Mouse (Mus musculus) bone marrow macrophage, adult 2 months (primary cell): Measurements from ENCODE around the gene Cdh6. TPM values are rescaled to one million over a fixed set of nuclear protein-coding genes. Genes with fewer than 3 reads are reported as not detected.

Experiments
- H3K27ac ChIP-seq: 2 replicates; pipeline ENCODE4 v1.5.1; 2012; ENCODE audit warnings: low read depth, low read length; ENCODE audit not compliant: insufficient read depth
- H3K4me1 ChIP-seq: 2 replicates; pipeline ENCODE4 v1.6.1; 2012; ENCODE audit warnings: low read length; ENCODE audit not compliant: control insufficient read depth, insufficient read depth
- H3K4me3 ChIP-seq: 2 replicates; pipeline ENCODE4 v1.5.1; 2012; ENCODE audit warnings: mild to moderate bottlenecking, low read length, moderate library complexity; ENCODE audit not compliant: insufficient read depth
- CTCF ChIP-seq: IDR thresholded peaks from 2 replicates; pipeline ENCODE4 v1.5.1; 2012; ENCODE audit warnings: low read depth, mild to moderate bottlenecking, low read length, moderate library complexity
- POLR2A ChIP-seq: IDR thresholded peaks from 2 replicates; pipeline ENCODE4 v1.6.1; 2012; ENCODE audit warnings: mild to moderate bottlenecking, low read depth, low read length, borderline replicate concordance
- polyA plus RNA-seq: library from polyadenylated mRNA; stranded (reverse); fragments of >200 nt; gene quantifications from 2 replicates; pipeline ENCODE4 v1.2.4, GENCODE M21; 2012; ENCODE audit not compliant: missing spikeins, insufficient read depth, insufficient read length

The Cdh6 gene
- polyA plus RNA-seq, 1 experiment, result 0.07 TPM

DNA sequence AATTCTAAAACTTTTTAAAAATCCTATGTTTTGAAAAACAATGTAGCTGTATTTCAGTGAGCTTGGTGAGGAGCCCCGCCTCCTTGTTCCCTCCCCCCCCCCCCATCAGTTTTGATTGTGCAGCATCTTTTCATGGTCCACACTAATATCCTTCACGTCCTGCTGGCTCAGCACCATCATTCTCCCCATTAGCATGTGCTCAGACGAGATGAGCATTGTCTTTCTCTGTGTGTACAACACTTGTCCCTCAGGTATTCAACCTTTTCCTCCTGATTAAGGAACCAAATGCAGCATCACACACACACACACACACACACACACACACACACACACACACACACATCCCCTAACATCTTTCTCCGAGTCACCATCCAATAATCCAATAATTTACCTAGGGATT, 164.7 kb downstream of the Cdh6 start:
- TF ChIP-seq POLR2A (no peak), CTCF (no peak)
- H3K4me1 ChIP-seq, result no peaks in the 10 kb centered on the region
- no peak overlapping the region for H3K27ac ChIP-seq
- no peak overlapping the region for H3K4me3 ChIP-seq

DNA sequence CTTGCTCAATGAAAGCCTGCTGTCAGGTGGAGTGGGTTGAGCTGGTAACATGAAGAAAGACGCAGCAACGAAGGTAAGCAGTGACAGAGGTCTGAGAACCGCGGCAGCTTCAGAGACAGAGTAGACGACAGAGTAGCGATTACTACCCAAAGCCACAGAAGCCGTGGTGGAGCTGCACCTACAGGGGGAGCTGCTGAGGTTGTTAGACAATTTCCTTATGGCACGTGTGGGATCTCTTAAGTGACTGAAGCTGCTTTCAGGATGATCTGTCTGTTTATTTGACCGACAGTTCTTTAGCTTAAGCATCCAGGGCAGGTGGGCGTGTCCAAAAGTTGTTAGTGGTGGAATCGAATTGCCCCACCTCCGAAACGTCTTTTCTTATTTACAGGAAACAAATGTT, 167.5 kb downstream of the Cdh6 start:
- no peak overlapping the region for H3K4me3 ChIP-seq
- no peak overlapping the region for H3K27ac ChIP-seq
- no peaks in the 10 kb centered on the region for H3K4me1 ChIP-seq
- TF ChIP-seq POLR2A, result no peak
- no peak for TF ChIP-seq CTCF

DNA sequence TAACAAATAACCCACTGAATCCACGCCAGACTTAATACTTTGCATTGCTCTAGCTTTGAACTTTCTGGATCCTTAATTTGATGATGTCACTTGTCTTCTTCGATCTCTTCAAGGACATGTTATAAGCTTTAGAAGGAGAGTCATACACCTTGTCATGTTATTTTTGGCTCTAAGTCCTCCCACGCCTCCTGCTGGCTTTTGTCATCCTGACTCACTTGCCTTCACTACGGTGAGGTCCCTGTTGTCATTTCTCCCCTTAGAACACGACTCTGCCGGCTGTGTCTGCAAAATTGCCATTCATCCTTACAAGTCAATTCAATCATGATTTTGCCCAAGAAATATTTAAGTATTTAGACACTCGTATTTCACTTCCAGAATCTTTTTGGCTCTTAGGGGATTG, 171.9 kb downstream of the Cdh6 start:
- Histone ChIP-seq H3K4me3 (no peak overlapping the region), H3K27ac (no peak overlapping the region), H3K4me1 (no peaks in the 10 kb centered on the region)
- no peak for TF ChIP-seq CTCF
- no peak for TF ChIP-seq POLR2A

DNA sequence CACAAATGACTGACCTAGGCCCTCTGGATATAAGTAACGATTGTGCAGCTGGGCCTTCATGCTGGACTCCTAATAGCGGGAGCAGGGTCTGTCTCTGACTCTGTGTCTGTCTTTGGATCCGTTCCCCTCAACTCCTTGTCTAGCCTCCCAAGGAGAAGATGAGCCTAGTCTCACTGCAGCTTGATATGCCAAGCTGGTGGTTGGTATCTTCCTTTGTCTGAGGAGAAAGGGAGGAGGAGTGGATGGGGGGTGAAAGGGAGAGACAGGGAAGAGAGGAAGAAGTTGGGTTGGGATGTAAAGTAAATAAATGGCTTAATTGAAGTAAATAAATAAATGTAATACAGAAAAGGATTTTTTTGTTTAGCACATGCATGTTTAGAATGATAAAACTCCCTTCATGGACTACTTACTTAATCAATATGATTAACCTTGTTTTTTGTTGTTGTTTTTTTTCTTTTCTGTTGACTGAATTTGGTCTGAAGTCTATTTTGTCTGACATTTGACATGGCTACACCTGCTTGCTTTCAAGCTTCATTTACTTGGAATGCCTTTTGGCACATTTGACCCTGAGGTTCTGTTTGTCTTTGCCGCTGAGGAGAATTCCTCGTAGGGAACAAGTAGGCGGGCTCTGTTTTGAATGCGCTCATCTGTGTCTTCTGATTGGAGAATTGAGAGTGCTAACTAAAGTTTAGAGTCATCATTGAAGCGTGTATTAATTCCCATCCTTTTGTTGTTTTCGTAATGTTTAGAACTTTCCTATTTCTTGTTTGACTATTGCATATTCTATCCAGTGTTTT, 178.7 kb downstream of the Cdh6 start:
- Histone ChIP-seq H3K27ac (no peak overlapping the region), H3K4me1 (no peaks in the 10 kb centered on the region), H3K4me3 (no peak overlapping the region)
- TF ChIP-seq POLR2A (no peak), CTCF (no peak)
